Mouse (Mus musculus): ENCODE measurements around the gene Gramd1b.
A peak's percentile ranks its signal among the peaks of the same experiment; 100 is the strongest.

Gramd1b gene

GRCm38 (mm10) chr9:40269103-40269861 lies 261.9 kb downstream of the Gramd1b start, which contains the start of gene Scn3b:
Gene Scn3b, plus strand, starts transcription at chr9:40269217.
- peak; percentile 92 for DNase-seq (ENCODE audit: low read depth, low spot score)

GRCm38 (mm10) chr9:40268748-40269102 lies 262.5 kb downstream of the Gramd1b start:
- DNase-seq (ENCODE audit: low read depth, low spot score) = no peak

- peak; percentile 19 for DNase-seq (ENCODE audit: low read depth, low spot score)
Measured at GRCm38 (mm10) chr9:40268040-40268747, 263.0 kb downstream of the Gramd1b start.

GRCm38 (mm10) chr9:40263874-40264273 lies 267.3 kb downstream of the Gramd1b start:
- DNase-seq (ENCODE audit: low read depth, low spot score) = no peak

DNA sequence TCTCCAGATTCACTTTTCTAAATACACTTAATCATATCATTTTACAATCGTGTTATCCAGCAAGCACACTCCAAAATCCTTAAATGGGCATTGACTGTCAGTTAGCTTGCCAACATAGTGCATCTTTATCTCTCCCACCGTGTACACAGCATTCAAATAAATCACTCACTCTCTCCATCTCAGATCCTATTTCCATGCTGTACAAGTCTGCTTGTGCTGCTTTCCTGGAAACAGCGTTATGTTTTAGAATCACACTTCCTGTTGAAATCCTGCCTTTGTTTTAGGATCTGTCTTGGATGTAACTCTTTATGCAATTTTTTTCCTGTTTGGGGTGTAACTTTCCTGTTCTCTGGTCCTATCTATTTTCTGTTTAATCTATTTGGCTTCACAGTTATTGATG lies 278.7 kb downstream of the Gramd1b start:
- no peak for DNase-seq (ENCODE audit: low read depth, low spot score)

DNA sequence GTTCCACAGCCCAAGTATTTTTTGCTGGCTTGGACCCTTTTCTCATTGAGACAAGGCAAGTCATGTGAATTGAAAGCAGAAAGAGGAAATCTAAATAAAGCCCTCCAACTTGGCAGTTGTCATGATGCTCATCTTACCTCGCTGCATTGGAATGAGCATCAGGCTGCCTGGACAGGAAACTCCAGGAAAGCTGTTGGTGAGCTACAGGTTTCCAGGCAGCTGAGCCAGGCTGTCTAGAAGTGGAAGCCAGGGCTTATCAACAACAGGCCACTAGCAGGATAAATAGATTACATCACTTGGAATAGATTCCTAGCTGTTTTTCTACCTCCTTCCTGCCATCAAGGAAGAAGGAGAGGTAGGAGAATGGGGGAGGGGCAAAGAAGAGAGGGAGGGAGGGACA lies 282.1 kb downstream of the Gramd1b start:
- DNase-seq (ENCODE audit: low read depth, low spot score) = no peak

DNA sequence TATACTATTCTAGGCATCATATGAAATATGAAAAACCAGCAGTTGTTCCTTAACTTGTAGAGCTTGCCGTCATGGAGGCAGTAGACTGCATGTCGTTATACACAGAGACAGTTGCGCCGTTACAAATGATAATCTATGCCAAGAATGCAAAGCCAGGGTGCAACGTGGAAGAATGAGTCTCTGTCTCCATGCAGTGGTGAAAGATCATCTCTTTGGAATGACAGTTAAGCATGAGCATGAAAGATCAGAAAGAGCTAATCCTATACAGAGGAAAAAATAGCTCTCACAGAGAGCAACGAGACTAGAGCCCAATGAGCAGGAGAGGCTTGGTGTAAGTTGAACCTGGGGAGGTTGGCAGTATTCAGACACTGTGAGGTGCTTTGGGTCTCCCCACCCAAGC lies 284.5 kb downstream of the Gramd1b start:
- no peak for DNase-seq (ENCODE audit: low read depth, low spot score)

DNA sequence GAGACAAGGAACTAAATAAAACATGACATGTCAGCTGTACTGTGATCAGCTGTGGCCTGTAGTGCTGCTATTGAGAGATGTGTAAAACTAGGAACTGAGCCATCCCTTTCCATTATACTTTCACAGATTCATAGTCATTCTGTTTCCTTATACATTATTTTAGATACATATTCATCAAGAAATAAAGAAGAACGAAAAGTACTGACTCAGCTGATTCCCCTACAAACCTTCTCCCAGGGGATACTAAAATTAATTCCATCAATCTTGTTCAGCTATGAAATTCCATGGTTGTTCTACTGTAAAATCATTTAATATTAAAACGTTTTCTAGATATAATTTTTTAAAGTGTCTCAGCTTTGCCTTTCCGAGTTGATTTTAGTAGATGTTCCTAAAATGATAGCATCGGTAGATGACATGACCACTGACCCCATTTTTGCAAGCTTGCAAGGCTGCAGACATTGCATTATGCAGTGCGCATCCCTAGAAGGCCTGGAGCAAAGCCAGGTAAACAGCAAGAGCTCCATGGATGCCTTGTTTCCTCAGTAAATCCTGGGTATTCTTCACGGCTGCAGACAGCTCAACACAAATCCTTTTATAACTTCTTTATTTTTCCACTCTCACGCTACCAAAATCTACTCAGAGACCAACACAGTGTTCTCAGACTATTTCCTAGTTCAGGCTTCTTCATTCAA lies 285.1 kb downstream of the Gramd1b start:
- no peak for DNase-seq (ENCODE audit: low read depth, low spot score)

DNA sequence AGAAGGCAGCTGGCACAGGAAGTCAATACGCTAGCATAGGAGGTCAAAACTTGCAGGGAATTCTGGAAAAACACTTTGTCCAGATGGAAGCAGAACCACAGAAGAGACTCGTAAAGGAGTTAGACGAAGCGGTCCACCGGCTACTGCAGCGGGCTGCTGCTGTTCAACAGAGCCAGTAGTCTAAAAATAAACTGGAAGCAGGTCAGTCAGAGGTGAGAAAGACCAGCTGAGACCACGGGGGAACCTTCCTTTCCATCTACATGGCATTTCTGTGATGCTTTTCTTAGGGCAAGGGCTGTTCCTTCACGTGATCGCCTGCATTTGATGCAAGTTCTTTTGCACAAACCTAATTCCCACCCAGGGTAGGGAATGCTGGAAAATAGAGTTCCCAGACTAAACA lies 285.7 kb downstream of the Gramd1b start:
- no peak for DNase-seq (ENCODE audit: low read depth, low spot score)

Data from R1 (cell line).